Mouse (Mus musculus): ENCODE results near the gene Kcnt2.

Gene Kcnt2

GRCm38 (mm10) chr1:140245876-140246597, at the start of gene Kcnt2:
Gene Kcnt2 (plus strand): TSS chr1:140246158.
- DNase-seq (ENCODE audit: low spot score): peak; percentile 15

GRCm38 (mm10) chr1:140205329-140205728, 40.6 kb upstream of the Kcnt2 start:
- no peak for DNase-seq (ENCODE audit: low spot score)

GRCm38 (mm10) chr1:140225221-140225620, 20.7 kb upstream of the Kcnt2 start:
- DNase-seq (ENCODE audit: low spot score): no peak

GRCm38 (mm10) chr1:140226673-140227072, 19.3 kb upstream of the Kcnt2 start:
- no peak for DNase-seq (ENCODE audit: low spot score)

DNA sequence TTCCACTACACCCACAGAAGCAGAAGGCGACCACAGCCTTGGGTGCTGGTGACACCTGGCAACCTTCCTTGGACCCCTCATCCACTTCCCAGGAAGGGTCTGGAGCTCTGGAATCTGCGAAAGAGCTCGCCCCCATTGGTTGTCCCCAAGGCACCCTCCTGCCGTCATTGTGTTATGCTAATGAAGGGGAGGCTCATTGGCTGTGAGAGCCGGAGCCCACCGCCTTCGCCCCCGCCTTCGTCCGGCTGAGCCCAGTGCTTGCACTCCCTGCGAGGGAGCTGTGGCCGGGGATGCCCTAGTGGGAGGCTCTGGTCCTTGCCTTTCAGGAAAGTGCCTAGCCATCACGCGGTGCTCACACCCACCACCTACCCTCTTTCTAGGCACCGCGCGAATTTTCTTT, 493 bp upstream of the Kcnt2 start:
- peak; percentile 12 for DNase-seq (ENCODE audit: low spot score)

- DNase-seq (ENCODE audit: low spot score): no peak
Measured at GRCm38 (mm10) chr1:140264696-140265095, 18.7 kb downstream of the Kcnt2 start.

GRCm38 (mm10) chr1:140266047-140266446, 20.1 kb downstream of the Kcnt2 start:
- no peak for DNase-seq (ENCODE audit: low spot score)

DNA sequence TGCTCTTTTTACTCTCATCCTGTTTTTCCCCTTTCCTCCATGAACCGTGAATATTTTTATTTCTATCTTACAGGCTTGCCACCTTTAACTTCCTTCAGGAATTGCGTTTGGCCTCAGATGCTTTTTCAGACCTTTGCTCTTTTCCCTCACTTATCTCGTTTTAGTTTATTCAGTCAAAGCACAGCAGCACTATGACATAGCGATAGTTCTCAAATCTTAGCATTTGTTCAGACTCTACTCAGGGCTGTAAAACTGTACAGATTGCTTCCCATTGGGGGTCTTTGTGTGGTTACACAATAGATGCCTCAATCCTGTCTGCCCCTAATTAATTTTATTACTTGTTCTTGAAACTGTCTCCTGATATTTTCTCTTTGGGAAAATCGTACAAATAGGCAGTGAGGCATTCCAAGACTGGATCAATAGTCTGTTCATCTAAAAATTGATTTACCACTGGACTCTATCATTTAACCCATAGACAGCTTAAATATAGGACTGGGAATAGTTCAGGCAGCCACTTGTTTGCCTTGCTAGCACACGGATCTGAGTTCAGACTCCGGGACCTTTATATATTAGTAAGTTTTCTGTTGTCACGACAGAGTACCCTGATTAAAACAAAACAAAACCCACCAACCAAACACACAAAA, 20.8 kb downstream of the Kcnt2 start:
- DNase-seq (ENCODE audit: low spot score): no peak

DNA sequence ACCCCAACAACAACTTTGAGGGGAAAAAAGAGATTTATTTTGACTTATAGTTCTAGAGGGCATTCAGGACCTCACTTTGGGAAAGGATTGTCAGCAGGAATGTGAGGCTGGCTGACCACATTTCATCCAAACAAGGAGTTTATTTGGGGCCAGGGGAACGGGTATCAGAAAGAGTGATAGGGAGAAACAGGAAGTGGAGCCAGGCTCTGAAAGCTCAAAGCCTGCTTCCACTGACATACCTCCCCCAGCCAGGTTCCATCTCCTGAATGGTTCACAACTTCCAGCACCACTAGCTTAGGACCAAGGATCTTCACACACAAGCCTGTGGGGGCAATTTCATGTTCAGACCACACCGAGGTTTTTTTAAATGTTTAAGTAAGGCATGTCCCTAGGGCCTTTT, 21.3 kb downstream of the Kcnt2 start:
- no peak for DNase-seq (ENCODE audit: low spot score)

GRCm38 (mm10) chr1:140273624-140274023, 27.7 kb downstream of the Kcnt2 start:
- DNase-seq (ENCODE audit: low spot score): no peak

DNA sequence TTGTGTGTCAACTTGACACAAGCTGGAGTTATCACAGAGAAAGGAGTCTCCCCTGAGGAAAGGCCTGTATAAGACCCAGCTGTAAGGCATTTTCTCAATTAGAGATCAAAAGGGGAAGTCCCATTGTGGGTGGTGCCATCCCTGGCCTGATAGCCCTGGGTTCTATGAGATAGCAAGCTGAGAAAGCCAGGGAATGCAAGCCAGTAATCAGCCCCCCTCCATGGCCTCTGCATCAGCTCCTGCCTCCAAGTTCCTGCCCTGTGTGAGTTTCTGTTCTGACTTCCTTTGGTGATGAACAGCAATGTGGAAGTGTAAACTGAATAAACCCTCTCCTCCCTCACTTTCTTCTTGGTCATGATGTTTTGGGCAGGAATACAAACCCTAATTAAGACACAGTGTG, 29.9 kb downstream of the Kcnt2 start:
- no peak for DNase-seq (ENCODE audit: low spot score)

DNA sequence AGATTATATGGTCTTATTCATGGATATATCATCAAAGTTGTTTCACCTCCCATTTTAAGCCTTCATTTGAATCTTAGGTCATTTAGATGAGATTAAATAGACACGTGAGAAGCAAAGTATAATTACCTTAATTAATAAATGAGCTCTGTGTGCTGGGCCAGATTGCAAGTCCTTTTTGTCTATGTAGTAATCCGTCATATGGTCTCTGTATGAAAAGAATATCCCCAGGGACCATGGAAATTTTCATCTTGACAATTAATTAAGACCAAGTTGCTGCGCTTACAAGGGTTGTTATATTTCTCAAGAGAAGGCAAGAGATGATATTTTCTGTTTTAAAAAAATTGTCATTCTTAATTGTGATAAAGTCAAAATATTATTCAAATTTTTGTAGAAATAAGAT, 47.2 kb downstream of the Kcnt2 start:
- DNase-seq (ENCODE audit: low spot score): no peak

DNA sequence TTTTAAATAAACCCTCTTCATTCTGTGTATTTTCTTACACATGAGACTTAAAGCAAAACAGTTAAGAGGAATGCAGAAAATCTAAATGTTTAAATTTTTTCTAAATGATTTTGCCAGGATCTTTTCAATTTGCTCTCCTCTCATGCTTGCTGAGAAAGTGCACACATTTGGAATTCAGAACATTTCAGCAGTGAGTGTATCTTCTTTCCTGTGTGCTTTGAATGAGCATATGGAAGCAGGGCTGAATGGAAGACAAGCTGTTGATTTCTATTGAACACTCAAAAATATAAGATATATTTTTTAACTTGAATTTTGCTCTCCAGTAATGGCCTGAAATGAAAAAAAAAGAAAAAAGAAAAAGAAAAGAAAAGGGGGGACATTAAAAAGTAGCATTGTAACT, 49.5 kb downstream of the Kcnt2 start:
- no peak for DNase-seq (ENCODE audit: low spot score)

DNA sequence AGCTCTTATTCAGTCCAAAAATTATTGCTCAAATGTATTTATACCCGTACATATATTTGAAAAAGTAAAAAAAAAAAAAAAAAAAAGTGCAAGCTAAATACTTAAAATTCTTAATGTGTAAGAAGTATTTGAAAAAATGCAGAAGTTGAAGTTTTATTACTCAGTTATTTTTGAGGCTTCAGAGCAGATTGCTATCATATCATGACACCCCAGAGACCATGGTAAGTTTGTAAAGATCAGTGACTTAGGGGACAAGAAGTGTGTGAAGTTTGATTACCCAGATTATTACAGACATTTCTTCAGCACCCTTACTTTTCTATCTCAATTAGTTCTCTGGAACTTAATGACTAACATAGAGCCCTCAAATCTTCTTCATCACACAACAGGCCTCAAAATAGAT, 58.3 kb downstream of the Kcnt2 start:
- no peak for DNase-seq (ENCODE audit: low spot score)

DNA sequence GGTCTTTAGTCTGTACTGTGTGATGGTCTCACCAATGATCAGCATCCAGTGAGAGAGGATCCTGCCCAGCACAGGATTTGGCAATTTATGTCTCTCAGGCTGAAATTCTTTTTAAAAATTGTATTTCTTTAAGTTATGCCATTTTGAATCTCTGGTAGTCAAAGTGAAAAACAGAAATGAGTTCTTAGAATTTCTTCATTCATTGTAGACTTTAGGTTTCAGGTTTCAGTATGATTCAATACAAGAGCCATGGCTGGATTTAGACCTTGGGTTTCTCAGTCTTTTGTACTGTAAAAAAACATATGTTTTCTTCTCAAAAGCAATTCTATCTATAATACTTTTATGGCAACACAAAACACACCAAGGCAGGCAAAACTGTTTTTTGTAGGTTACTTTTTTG, 59.4 kb downstream of the Kcnt2 start:
- no peak for DNase-seq (ENCODE audit: low spot score)

DNA sequence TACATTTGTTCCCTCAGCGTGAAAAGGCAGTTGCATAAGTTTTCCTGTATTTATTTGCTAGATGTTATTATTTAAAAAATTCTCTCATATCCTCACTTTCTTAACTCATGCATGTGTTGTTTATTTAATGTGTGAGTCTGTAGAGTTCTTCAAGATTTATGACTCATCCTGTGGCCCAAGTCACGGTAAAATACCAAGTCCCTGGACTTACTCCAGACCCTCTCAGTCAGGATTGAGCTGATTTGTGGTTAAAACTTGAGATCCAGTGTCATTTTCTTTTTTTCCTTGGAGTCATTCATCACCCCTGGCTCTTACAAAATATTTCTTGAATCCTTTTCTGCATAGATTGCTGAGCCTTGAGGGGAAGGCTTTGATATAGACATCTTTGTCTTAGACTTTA, 60.4 kb downstream of the Kcnt2 start:
- DNase-seq (ENCODE audit: low spot score): no peak

DNA sequence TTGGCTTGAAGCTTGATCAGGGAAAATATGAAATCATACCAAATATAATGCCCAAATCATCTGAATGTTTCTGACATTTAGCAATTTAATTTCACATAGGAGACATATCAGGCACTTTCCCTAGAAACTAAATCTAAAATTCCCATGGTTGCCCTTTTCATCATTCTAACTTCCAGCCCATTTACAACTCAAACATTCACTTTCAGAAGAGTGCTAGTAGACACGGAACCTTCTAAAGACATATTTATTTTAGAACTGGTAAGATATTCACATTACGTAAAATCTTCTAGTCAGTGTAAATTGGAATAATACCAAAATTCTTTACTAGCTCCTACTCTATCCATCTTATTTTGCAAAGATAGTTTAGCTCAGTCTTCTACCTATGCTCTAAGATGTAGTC, 64.8 kb downstream of the Kcnt2 start:
- DNase-seq (ENCODE audit: low spot score): no peak

GRCm38 (mm10) chr1:140325088-140325487, 79.1 kb downstream of the Kcnt2 start:
- no peak for DNase-seq (ENCODE audit: low spot score)

DNA sequence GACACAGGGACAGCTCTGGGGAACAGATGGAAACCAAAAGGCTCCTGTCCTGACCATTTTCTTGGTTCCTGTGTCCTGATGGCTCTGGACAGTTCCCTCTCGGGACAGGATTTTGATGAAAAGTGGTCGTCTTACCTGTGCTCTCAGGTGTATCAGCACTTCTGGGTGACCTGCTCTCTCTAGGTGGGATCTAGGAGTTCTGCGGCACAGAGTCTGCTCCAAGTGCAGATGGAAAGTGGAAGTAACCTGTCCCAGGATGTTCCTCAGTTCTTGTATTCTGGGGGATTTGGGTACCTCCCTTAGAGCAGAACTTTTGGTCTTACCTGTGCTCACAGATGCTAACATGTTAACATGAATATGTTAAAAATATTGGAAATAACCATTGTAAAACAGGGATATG, 80.8 kb downstream of the Kcnt2 start:
- no peak for DNase-seq (ENCODE audit: low spot score)

GRCm38 (mm10) chr1:140333702-140334101, 87.7 kb downstream of the Kcnt2 start:
- no peak for DNase-seq (ENCODE audit: low spot score)

DNA sequence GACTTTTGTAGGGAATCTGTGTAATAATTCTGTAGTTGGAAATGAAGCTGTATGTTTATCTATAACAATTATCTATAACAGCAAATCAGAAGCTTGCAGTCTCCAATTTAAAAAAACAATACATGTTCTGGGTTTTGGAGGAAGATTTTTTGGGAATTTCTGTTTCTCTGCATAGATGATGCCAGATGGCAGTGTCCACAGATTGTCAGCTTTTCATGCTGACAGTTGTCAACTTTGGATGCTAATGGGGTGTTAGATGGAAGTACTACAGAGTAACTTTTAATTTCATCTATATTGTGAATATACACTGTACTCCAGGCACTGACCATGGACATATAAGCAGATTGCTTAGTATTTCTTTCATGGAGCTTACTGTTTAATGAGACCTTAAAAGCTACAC, 92.5 kb downstream of the Kcnt2 start:
- DNase-seq (ENCODE audit: low spot score): no peak

GRCm38 (mm10) chr1:140339368-140339767, 93.4 kb downstream of the Kcnt2 start:
- peak; percentile 37 for DNase-seq (ENCODE audit: low spot score)

DNA sequence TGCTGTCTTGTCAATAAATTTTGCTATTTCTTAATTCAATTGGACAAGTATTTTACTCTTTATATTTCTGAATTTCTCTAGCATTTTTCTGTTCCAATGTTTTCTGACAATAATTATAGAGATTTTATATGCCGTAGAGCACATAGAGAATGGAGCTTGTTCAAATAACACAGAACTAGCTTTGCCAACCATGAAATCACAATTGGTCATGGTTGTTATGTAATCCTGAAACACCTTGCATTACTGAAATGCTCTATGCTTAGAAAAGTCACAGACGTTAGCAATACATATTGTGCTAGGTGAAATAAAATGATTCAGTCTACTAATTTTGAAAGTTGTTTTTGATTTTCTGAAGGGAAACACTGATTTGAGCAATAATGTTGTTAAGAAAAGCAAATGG, 118.8 kb downstream of the Kcnt2 start:
- DNase-seq (ENCODE audit: low spot score): no peak

DNA sequence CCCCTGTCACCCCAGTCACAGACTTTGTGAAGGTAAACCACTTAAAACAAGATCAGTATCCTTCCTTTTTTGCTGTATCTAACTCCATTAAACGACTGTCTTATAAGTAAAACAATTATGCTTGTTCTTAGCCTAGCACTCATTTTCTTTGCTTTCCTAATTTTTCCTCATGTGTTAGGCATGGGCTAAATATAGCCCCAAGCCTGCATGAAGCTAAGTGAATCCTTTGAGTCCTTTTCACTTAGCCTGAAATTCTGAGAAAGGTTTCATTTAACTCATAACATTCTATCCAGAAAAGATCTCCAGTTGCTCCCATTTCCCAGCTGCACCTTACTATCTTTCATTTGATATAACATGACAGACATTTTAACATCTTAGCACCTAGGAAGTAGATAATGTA, 127.6 kb downstream of the Kcnt2 start:
- DNase-seq (ENCODE audit: low spot score): no peak

Data from left cerebral cortex, adult 11 months (tissue).